Mouse (Mus musculus) layer of hippocampus, adult 2 months (tissue): ENCODE measurements around the gene Hist1h2ad. TPM values are rescaled to one million over a fixed set of nuclear protein-coding genes. Genes with fewer than 3 reads are reported as not detected.
"Not testable (repeated sequence)": the region's sequence is repeated elsewhere in the genome, so short reads cannot be mapped to it uniquely, and the experiment has no call there.

Experiments
- DNase-seq, 2 experiments: peaks; one replicate each; pipeline ENCODE4 v3.0.0; 2022; ENCODE audit warnings: low spot score in 2 of 2
- H3K27ac ChIP-seq: fragments of 200-600 bp; 2 replicates; pipeline ENCODE4 v1.8.1; 2022
- H3K4me3 ChIP-seq: fragments of 200-600 bp; 2 replicates; pipeline ENCODE4 v1.8.1; 2022; ENCODE audit warnings: mild to moderate bottlenecking
- CTCF ChIP-seq: fragments of 200-600 bp; conservative IDR thresholded peaks from 2 replicates; pipeline ENCODE4 v1.8.1; 2022; ENCODE audit warnings: antibody characterized with exemption, mild to moderate bottlenecking, moderate library complexity
- total RNA-seq, 2 experiments: library from RNA; stranded (reverse); gene quantifications; 2 replicates each; pipeline ENCODE4 v1.2.3; 2021

Gene Hist1h2ad
- total RNA-seq, 2 experiments from 2014 or later: 5.0 to 13.0 TPM

DNA sequence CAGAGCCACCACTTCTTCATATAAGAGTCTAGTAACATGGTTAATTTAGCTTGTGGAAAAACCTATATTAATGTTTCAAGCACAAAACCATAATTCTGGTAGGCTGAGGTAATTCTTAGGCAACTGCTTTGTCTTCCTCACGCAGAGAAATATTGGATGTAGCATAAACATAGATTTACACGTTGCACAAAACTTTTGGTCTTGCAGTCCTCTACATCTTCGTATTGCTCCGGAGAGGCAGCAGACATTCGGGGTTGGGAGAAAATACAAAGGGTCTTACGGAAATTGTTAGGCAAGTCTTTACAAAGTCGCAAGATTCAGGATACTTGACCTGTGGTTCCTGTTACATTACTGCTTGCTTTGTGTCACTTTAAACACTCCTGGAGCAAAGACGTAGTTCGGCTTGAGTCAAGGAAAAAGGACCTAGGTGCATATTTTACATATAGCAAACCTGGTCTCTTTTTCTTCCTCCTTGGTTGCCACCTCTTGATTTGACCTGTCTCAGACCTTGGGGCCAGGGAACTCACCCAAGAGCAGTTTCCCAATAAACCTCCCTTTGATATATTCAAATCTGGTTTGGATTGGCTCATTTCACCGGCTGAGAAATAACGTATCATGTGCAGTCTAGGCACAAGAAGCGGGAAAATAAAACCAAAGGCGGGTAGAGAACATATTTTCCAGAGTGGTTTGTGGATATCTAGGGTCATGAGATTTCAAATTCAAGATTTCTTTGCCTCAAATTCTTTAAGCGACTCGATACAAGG is 39.6 kb upstream of the Hist1h2ad start:
- Histone ChIP-seq H3K27ac (peak overlapping the region; percentile 40; the same call in 1 of the 2 replicates), H3K4me3 (peak overlapping the region; percentile 62)
- no peak for DNase-seq
- TF ChIP-seq CTCF: no peak

DNA sequence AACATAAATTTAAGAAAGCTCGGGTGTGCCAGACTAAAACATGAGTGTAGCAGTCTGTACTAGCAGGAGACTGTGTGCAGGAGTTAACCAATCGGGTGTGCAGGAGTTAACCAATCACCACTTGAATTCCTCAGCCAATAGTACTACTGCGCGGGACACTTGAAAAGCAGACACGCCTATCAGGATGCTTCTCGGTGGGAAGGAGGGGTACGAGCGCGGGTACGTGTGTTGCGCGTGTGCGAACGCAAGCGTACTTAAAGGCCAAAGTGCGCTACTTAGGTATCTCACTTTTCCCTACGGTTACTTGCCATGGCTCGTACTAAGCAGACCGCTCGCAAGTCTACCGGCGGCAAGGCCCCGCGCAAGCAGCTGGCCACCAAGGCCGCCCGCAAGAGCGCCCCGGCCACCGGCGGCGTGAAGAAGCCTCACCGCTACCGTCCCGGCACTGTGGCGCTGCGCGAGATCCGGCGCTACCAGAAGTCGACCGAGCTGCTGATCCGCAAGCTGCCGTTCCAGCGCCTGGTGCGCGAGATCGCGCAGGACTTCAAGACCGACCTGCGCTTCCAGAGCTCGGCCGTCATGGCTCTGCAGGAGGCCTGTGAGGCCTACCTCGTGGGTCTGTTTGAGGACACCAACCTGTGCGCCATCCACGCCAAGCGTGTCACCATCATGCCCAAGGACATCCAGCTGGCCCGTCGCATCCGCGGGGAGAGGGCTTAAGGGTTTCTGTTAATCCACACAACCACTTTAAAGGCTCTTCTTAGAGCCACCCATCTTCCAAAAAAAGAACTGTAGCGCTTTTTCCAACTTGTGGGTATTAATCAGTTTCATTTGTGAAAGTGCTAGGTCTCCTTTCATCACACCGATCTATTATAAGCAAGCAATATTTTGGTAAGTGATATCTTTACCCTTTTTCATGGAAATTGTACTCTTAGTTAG is 38.8 kb upstream of the Hist1h2ad start, which contains the start of gene Hist1h3g:
TSS of gene Hist1h3g (plus strand) at position 286 of the 939 bp plus-strand sequence.
- peak; percentile 36; the same call in 1 of the 2 replicates for TF ChIP-seq CTCF
- peak; percentile 86 to 93 for DNase-seq
- Histone ChIP-seq H3K27ac (peak within 1 kb of the TSS; percentile 40; the same call in 1 of the 2 replicates), H3K4me3 (peak within 1 kb of the TSS; percentile 62)

DNA sequence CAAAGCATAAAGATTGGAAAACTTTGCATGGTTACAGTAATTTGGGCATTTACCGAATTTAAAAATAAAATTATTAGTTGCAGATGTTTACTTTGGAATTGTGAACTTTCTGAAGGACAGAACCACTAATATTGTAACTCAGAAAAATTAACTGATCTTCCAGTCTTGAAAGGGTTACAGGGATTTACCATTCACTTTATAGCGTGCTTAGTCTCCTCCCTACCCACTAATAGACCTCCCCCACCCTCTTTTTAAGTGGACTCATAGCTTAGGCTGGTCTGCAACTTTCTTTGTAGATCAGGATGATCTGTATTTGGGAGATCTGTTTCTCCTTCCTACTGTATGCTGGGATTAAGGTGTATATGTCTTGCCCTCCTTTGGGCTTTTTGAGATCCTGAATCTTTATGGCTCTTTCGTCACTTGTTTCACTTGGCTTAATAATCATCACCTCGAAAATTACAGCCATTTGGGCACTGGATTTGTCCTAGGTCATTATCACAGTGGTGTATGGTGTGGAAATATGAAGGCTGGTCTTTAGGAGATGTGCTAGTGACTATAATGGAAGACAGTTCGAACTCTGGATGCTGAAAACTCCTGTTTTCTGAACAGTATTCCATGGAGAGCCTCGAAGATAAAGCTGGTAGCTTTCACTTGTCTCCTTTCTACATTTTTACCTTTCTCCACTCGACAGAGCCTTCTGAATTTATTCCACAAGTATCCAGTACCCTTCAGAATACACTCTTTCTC is 37.9 kb upstream of the Hist1h2ad start:
- no peak overlapping the region; the same call in 1 of the 2 replicates for H3K4me3 ChIP-seq

DNA sequence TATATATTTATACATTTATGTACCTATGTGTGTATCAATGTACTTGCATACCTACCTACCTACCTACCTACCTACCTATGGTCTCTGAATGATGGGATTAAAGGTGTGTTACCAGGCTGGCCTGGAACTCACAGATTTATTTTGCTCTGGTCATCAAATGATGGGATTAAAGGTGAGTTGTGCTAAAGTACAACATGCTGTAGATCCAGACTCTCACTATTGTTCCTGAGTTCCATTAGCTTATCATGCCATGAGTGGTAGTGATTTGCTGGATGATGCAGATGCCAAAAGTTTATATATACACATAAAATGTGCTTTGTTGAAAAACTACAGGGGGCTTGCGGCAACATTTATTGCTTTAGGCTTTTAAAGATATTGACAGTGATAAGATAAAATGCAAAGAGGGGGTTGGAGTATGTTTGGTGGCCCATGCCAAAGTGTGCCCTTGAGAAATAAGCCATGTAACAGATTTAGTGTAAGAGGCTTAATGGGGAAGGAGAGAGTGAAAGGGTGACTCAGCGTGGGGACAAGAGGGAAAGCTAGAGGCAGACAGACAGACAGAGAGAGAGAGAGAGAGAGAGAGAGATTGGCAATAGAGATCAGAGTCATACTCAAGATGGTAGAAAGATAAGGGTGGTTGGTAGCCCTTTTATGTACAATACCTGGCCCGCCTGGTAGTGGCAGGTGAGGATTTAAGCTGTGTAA is 37.0 kb upstream of the Hist1h2ad start:
- no peak for TF ChIP-seq CTCF
- no peak for DNase-seq
- H3K27ac ChIP-seq: no peak overlapping the region
- no peak overlapping the region for H3K4me3 ChIP-seq

More for the DNA sequence above, 37.9 kb upstream of the Hist1h2ad start:
- DNase-seq: no peak
- H3K27ac ChIP-seq: no peak overlapping the region
- no peak for TF ChIP-seq CTCF

DNA sequence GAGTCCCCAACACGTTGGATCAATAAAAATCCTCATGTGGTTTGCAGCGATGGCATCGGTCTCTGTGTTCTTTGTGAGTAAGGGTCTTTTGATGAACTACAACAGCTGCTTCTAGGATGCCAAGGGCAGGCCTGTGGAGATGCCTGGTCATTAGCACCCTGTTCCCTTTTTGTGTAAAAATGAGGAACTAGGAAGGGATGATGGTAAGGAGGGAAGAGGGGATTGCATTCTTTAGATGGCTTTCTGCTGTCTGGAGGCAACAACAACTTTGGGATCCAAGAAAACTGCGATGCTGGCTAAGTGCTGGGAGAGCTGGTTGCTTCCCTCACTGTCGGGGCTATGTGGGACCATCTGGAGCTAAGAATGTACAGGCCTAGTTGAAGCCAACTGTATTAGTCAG is 35.9 kb upstream of the Hist1h2ad start:
- Histone ChIP-seq H3K27ac (no peak overlapping the region), H3K4me3 (no peak overlapping the region)
- TF ChIP-seq CTCF: no peak
- DNase-seq: no peak

DNA sequence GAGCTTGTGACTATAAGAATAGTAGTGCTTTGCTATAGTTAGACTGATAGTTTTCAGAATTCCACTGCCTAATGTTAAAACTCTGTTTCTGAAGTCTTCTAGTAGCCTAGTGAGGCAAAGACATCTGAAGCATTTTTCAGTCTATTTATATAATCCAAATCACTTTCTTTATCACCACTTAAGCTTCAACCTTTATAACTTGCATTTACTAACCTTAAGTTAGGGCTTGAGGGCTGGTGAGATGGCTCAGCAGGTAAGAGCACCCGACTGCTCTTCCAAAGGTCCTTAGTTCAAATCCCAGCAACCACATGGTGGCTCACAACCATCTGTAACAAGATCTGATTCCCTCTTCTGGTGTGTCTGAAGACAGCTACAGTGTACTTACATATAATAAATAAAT is 34.4 kb upstream of the Hist1h2ad start:
- not testable (repeated sequence) for H3K27ac ChIP-seq, H3K4me3 ChIP-seq, DNase-seq

DNA sequence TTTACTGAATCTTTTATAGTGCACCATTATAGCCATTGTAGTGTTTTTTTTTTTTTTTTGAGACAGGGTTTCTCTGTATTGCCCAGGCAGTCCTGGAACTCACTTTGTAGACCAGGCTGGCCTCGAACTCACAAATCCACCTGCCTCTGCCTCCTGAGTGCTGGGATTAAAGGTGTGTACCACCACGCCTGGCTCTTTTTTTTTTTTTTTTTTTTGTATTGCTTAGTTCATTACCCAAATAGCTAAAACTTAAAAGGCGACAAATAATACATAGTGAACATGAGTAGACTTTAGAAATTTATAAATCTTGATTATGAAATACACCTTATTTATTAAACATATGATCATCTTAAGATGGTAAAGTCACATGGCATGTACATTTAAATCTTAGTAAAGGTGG is 32.7 kb upstream of the Hist1h2ad start:
- no peak for DNase-seq
- no peak for TF ChIP-seq CTCF
- no peak overlapping the region for H3K27ac ChIP-seq
- no peak overlapping the region for H3K4me3 ChIP-seq

DNA sequence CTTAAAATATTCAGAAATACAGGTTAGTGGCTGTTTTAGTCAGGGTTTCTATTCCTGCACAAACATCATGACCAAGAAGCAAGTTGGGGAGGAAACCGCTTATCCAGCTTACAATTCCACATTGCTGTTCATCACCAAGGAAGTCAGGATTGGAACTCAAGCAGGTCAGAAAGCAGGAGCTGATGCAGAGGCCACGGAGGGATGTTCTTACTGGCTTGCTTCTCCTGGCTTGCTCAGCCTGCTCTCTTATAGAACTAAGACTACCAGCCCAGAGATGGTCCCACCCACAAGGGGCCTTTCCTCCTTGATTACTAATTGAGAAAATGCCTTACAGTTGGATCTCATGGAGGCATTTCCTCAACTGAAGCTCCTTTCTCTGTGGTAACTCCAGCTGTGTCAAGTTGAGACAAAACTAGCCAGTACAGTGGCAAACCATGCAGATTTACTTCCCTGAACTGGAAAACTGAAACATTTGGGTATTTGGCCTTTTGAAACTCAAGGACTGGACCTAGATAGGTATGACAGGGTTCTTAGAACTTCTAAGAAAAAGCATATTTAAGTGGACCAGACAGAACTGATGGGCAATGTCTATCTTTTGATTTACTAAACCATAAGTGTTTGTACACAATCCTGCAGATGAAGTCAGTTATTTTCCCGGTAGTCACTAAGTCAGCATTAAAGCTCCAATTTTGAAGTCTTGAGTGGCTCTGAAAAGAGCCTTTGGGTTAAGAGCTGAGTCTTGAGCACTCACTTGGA is 31.8 kb upstream of the Hist1h2ad start:
- not testable (repeated sequence) for H3K27ac ChIP-seq, DNase-seq
- peak overlapping the region; percentile 70 for H3K4me3 ChIP-seq

DNA sequence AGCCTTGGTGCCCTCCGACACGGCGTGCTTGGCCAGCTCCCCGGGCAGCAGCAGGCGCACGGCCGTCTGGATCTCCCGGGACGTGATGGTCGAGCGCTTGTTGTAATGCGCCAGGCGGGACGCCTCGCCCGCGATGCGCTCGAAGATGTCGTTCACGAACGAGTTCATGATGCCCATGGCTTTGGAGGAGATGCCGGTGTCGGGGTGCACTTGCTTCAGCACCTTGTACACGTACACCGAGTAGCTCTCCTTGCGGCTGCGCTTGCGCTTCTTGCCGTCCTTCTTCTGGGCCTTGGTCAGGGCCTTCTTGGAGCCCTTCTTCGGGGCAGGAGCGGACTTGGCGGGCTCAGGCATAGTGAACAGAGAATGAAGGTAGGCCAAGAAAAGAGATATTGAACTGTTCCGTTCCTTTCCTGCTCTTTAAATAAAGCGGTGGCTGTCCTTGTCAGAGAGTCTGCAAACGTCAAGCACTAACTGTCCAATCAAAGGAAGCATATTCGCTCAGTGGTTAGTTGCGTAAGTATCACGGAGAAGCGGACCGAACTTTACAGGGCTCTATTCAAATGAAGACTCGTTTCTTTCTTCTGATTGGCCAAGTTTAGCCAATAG is 31.1 kb upstream of the Hist1h2ad start, which contains the start of gene Hist1h2bh:
TSS of gene Hist1h2bh (minus strand) at position 394 of the 609 bp plus-strand sequence.
- DNase-seq: peak; percentile 54 to 93
- peak within 1 kb of the TSS; percentile 70 for H3K4me3 ChIP-seq

DNA sequence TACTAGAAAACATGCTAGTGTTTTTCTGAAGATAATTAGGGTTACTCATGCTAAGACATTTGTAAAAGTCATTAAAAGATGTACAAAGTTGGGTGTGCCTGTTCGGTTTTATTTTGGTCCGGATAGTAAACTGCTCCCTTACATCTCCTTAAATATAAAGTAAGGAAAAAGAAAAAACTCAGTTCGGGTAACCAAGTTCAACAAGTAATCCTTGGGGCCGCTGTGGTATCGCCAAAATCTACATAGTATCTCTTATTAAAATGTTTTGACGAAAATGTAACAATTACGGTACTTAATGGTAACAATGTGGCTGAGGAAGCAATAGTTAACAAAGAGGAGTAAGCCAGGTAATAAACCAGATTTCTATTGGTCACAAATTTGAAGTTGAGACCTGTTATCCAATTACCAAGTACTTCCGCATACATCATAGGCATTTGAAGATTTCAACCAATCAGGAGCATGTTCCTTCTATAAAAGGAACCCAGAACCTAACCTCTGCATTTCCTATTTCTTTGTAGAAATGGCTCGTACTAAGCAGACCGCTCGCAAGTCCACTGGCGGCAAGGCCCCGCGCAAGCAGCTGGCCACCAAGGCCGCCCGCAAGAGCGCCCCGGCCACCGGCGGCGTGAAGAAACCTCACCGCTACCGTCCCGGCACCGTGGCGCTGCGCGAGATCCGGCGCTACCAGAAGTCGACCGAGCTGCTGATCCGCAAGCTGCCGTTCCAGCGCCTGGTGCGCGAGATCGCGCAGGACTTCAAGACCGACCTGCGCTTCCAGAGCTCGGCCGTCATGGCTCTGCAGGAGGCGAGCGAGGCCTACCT is 30.0 kb upstream of the Hist1h2ad start, which contains the start of gene Hist1h3f:
TSS of gene Hist1h3f (plus strand) at position 88 of the 822 bp plus-strand sequence.
- H3K27ac ChIP-seq: peak within 1 kb of the TSS; percentile 83
- DNase-seq: peak; percentile 73 to 89
- peak within 1 kb of the TSS; percentile 70 for H3K4me3 ChIP-seq
- TF ChIP-seq CTCF: no peak

More for the DNA sequence above, 31.1 kb upstream of the Hist1h2ad start, which contains the start of gene Hist1h2bh:
- peak within 1 kb of the TSS; percentile 68; the same call in 1 of the 2 replicates for H3K27ac ChIP-seq

DNA sequence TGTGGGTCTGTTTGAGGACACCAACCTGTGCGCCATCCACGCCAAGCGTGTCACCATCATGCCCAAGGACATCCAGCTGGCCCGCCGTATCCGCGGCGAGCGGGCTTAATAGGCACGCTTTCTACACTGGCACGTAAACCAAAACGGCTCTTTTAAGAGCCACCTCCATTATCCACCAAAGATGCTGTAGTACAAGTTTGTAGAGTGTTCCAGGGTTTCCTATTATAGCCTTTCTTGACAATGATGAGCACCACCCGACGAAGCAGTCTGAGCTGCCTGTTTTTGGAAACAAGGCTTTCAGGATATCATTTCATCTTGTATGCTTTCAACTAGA is 29.4 kb upstream of the Hist1h2ad start:
- H3K27ac ChIP-seq: peak overlapping the region; percentile 83
- not testable (repeated sequence) for DNase-seq
- peak overlapping the region; percentile 70 for H3K4me3 ChIP-seq
